Mouse (Mus musculus): ENCODE results near the gene Adamts6. TPM values are rescaled to one million over a fixed set of nuclear protein-coding genes. Genes with fewer than 3 reads are reported as not detected.
A peak's percentile ranks its signal among the peaks of the same experiment; 100 is the strongest.

Gene Adamts6
- 1.9 and 2.3 TPM in 2 replicates for polyA plus RNA-seq (2015; fragmentation: Nextera tagmentation; extraction: Ambion mirVana)

DNA sequence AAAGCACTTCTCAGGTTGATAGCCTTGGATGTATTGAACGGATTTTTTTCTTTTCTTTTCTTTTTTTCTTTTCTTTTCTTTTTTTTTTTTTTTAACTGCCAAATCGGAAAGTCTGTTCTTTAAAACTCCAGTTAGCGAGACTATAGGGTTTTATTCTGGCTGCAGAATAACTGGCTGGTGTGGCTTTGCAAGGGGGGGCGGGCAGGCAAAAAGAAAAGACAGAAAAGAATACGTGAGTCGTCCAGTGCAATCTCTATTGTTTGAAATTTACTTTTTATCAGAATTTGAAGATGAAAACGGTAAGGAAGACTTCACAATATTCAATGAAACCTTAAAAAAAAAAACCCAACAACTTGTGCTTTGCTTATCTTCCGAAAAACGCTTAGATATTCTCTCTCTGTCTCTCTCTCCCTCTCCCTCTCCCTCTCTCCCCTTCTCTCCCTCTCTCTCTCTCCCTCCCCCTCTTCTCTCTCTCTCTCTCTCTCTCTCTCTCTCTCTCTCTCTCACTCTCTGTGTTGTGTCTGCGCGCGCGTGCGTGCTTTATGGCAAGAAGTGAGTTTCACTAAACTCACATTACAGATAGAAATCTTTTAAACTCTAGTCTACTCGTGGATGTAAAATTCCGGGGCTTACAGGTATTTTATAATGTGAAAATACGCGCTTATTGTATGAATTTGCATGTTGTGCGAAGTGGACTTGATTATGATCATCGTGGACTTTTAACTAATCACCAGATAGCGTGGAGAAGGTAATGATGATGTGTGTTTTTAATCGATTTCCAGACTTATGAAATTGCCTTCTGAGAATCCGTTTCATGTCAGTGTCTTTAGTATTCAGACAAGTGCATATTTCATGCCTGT lies at the start of gene Adamts6:
Gene Adamts6 (plus strand): TSS at position 470 of the 860 bp plus-strand sequence.
- Histone ChIP-seq H3K4me2 (peak within 1 kb of the TSS; percentile 76), H3K27ac (peak within 1 kb of the TSS; percentile 88), H3K4me1 (peaks cover 23% of the 10 kb centered on the region; the same call in 1 of the 2 replicates), H3K27me3 (no peaks in the 10 kb centered on the region), H3K9ac (peak within 1 kb of the TSS; percentile 38), H3K4me3 (replicated peaks) (peak within 1 kb of the TSS; percentile 57), H3K36me3 (no peaks in the 10 kb centered on the region), H3K9me3 (replicated peaks) (no peaks in the 10 kb centered on the region)
- no peak for ATAC-seq (replicated peaks; ENCODE audit: low FRiP score)
- under 1% methylated on average over 23 of the region's 23 CpGs for WGBS

DNA sequence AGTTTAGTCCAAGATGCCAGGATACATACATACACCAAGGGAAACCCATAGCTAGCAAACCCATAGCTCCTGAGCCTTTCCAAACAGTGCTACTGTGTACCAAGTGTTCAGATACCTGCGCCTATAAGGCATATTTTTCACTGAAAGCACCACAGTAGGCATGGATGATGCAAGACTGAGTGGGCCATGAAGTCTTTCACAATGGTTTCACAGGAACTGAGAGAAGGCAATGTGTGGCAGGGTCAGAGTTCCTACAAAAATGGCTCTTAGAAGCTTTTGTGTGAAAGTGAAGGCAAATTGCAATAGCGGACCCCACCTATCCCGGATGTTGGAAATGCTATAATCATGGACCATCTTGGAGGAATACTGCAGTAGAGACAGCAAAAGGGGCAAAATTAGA lies 28.6 kb upstream of the Adamts6 start:
- no peak for ATAC-seq (replicated peaks; ENCODE audit: low FRiP score)
- Histone ChIP-seq H3K9me3 (replicated peaks) (no peaks in the 10 kb centered on the region), H3K36me3 (no peaks in the 10 kb centered on the region), H3K27ac (no peak overlapping the region), H3K27me3 (no peaks in the 10 kb centered on the region), H3K9ac (no peak overlapping the region), H3K4me2 (no peak overlapping the region), H3K4me1 (no peaks in the 10 kb centered on the region), H3K4me3 (replicated peaks) (no peak overlapping the region)
- 92% methylated on average over 3 of the region's 3 CpGs for WGBS

DNA sequence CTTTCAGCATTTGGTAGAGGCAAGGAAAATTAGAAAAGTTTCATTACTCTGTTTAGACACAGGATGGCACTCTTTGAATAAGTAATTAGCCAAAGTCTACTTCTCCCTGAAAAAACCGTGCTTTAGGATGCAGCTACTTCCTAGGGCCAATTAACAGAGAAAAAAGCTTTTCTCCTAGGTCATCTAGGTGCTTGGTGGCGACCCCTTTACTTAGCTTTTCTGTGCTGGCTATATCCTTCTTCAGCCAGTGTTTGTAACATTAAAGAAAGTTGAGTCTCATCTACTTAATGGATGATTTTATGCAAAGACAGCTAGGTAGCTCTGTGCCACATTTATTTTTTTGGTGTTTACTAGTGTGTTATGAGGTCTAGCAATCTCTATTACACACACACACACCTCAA lies 2.6 kb upstream of the Adamts6 start:
- Histone ChIP-seq H3K27ac (peak overlapping the region; percentile 88), H3K9me3 (replicated peaks) (no peaks in the 10 kb centered on the region), H3K36me3 (no peaks in the 10 kb centered on the region), H3K27me3 (no peaks in the 10 kb centered on the region), H3K4me1 (peaks cover 23% of the 10 kb centered on the region; the same call in 1 of the 2 replicates), H3K4me2 (peak overlapping the region; percentile 76; the same call in 1 of the 2 replicates), H3K4me3 (replicated peaks) (no peak overlapping the region), H3K9ac (no peak overlapping the region)
- 0 out of 2 replicates have a peak, but pooled peaks have one; percentile 31 for ATAC-seq (replicated peaks; ENCODE audit: low FRiP score)
- WGBS = 5% methylated on average over 2 of the region's 2 CpGs

DNA sequence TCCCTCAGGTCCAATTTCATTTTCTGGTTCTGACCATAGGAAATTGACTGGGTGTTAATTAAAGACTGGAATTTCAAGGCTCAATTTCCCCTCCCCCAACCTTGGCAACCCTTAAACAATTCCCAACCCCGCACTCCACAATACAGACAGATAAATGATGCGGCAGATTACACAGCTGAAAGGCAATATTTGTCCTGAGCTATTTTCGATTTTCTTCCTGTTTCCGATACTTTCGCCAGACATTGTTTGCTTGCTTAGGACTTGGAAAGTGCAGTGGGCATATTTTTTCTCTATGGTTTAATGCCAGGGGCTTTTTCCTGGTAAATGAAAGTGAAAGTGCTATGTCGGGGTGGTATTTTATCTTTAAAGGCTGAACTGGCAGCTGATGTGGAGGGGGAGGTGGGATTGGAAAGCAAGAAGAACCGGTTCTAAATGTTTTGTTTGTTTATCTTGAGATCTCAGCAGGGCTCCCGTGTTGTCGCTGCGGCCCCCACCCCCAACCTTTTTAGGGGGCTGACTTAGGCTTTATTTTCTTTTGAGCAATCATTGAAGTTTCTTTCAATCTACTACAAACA lies 1.8 kb upstream of the Adamts6 start:
- no peak for ATAC-seq (replicated peaks; ENCODE audit: low FRiP score)
- H3K4me1 ChIP-seq = peaks cover 23% of the 10 kb centered on the region; the same call in 1 of the 2 replicates
- no peaks in the 10 kb centered on the region for H3K9me3 ChIP-seq (replicated peaks)
- no peaks in the 10 kb centered on the region for H3K36me3 ChIP-seq
- no peaks in the 10 kb centered on the region for H3K27me3 ChIP-seq
- H3K4me2 ChIP-seq = peak overlapping the region; percentile 76
- H3K27ac ChIP-seq = peak overlapping the region; percentile 88
- H3K9ac ChIP-seq = peak overlapping the region; percentile 42; the same call in 1 of the 2 replicates
- peak overlapping the region; percentile 57 for H3K4me3 ChIP-seq (replicated peaks)
- WGBS = under 1% methylated on average over 10 of the region's 10 CpGs

DNA sequence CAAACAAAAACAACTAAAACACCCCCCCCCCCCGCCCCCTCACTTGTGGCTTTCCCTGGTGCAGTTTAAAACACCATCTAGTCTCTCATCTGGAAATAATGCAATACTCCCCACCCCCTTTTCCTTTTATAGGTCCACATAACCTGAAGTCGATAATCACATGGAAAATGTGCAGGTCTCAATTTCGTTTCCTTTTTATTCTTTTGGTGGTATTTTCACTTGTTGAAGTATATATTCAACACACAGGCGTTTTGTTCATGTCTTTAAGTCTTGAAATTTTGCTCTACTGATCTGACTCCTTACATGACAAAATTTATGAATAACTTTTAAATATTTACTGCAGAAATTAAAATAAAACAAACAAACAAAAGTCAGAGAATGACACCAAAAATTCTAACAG lies 1.3 kb upstream of the Adamts6 start:
- Histone ChIP-seq H3K4me2 (peak overlapping the region; percentile 76), H3K9me3 (replicated peaks) (no peaks in the 10 kb centered on the region), H3K27me3 (no peaks in the 10 kb centered on the region), H3K9ac (peak overlapping the region; percentile 42; the same call in 1 of the 2 replicates), H3K27ac (peak overlapping the region; percentile 88), H3K4me3 (replicated peaks) (peak overlapping the region; percentile 57), H3K4me1 (peaks cover 23% of the 10 kb centered on the region; the same call in 1 of the 2 replicates), H3K36me3 (no peaks in the 10 kb centered on the region)
- 2% methylated on average over 4 of the region's 4 CpGs for WGBS
- peak; percentile 9; the same call in 1 of the 2 replicates for ATAC-seq (replicated peaks; ENCODE audit: low FRiP score)

DNA sequence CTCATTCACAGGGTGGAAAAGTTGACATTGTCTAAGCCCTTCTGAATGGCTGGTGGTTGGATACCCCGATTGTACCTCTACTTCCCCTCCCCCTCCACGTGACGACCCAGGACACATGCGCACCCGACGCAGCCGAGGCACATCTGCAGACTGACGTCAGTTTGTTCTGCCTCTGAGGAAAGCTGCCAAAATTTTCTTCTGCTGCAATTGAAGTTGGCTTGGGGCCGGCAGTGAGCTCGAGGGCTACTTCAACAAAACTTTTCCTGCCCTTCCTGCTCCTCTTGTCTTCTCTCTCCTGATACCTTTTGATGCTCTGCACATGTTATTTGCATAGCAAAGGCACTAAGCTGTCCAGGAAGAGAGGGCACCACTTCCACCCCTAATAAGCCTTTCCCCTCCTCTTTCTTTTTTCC lies 732 bp upstream of the Adamts6 start:
- no peaks in the 10 kb centered on the region for H3K9me3 ChIP-seq (replicated peaks)
- peak; percentile 93 for ATAC-seq (replicated peaks; ENCODE audit: low FRiP score)
- WGBS = 0% methylated on average over 10 of the region's 10 CpGs
- H3K27ac ChIP-seq = peak overlapping the region; percentile 88
- no peaks in the 10 kb centered on the region for H3K27me3 ChIP-seq
- peak overlapping the region; percentile 38; the same call in 1 of the 2 replicates for H3K9ac ChIP-seq
- no peaks in the 10 kb centered on the region for H3K36me3 ChIP-seq
- peaks cover 23% of the 10 kb centered on the region; the same call in 1 of the 2 replicates for H3K4me1 ChIP-seq
- H3K4me3 ChIP-seq (replicated peaks) = peak overlapping the region; percentile 57
- H3K4me2 ChIP-seq = peak overlapping the region; percentile 76

DNA sequence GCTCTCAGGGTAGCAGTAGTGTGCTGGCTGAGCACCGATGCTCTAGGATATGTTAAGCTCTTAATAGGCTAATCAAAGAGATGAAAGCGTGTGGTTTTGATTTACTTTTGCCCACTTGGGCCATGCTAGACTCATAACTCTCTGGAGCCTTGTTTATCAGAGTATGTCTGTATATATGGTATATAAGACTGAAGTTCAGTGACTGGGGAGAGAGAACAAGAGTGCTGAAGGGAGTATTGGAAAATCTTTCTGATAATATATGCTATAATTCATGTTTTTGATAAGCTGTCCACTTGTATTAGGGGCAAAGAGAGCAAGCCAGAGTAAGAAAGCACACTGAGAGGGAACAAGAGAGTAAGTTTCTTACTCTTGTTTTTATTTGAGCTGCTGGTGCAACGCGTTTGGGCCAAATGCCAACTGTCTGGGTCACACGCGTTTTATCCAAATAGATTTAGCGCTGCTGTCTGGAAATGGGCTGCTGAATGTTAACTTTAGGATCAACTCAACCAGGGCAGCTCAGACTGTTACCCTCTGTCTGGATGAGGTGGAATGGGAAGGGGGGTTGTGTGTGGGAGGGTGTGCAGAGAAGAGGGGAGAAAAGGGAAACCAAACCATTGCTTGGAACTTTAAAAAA lies 708 bp downstream of the Adamts6 start:
- H3K4me1 ChIP-seq = peaks cover 23% of the 10 kb centered on the region; the same call in 1 of the 2 replicates
- H3K9me3 ChIP-seq (replicated peaks) = no peaks in the 10 kb centered on the region
- peak; percentile 46 for ATAC-seq (replicated peaks; ENCODE audit: low FRiP score)
- H3K27me3 ChIP-seq = no peaks in the 10 kb centered on the region
- peak overlapping the region; percentile 76 for H3K4me2 ChIP-seq
- peak overlapping the region; percentile 57 for H3K4me3 ChIP-seq (replicated peaks)
- no peaks in the 10 kb centered on the region for H3K36me3 ChIP-seq
- under 1% methylated on average over 7 of the region's 7 CpGs for WGBS
- H3K27ac ChIP-seq = peak overlapping the region; percentile 88
- peak overlapping the region; percentile 31 for H3K9ac ChIP-seq

DNA sequence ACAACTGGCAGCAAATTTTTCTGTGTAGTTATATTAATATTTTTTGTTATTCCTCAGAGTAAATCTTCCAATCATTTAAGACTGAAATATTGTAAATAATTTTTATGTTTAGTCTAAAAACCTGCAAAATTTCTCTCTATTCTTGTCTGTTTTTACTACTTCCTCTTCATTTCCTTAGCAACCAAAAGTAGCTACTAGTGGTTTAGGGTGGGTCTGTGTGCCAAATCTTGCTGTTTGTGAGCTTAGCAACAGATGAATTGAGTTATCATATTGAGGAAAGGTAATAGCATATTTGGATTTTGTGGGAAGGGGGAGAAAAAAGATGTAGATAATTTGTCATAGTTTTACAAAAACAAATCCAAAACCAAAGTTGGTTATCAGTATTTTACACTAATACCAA lies 1.5 kb downstream of the Adamts6 start:
- H3K4me3 ChIP-seq (replicated peaks) = no peak overlapping the region
- H3K4me1 ChIP-seq = peaks cover 23% of the 10 kb centered on the region; the same call in 1 of the 2 replicates
- H3K36me3 ChIP-seq = no peaks in the 10 kb centered on the region
- H3K9ac ChIP-seq = no peak overlapping the region
- no peak overlapping the region for H3K27ac ChIP-seq
- no peak for ATAC-seq (replicated peaks; ENCODE audit: low FRiP score)
- no peaks in the 10 kb centered on the region for H3K9me3 ChIP-seq (replicated peaks)
- H3K27me3 ChIP-seq = no peaks in the 10 kb centered on the region
- peak overlapping the region; percentile 76; the same call in 1 of the 2 replicates for H3K4me2 ChIP-seq

DNA sequence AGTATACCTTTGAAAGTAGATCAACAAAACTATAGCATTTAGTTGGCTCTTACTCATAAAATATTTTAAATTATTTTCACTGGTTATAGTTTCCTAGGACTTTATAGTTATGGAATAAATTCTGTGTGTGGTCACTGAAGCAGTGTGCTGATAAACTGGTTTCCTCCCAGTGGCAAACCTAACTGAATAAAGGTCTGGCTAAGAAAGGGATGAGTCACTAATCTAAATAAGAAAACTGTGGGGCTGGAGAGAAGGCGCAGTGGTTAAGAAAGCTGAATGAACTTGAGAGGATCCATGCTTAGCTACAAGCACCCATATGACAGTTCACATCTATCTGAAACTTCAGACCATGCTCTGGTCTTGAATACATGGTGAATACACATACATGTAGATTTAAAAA lies 7.8 kb downstream of the Adamts6 start:
- no peak overlapping the region for H3K4me3 ChIP-seq (replicated peaks)
- H3K27ac ChIP-seq = no peak overlapping the region
- no peaks in the 10 kb centered on the region for H3K4me1 ChIP-seq
- no peak overlapping the region for H3K9ac ChIP-seq
- H3K4me2 ChIP-seq = no peak overlapping the region
- H3K36me3 ChIP-seq = no peaks in the 10 kb centered on the region
- ATAC-seq (replicated peaks; ENCODE audit: low FRiP score) = no peak
- H3K9me3 ChIP-seq (replicated peaks) = no peaks in the 10 kb centered on the region
- no peaks in the 10 kb centered on the region for H3K27me3 ChIP-seq
- 100% methylated on average over 1 of the region's 1 CpGs for WGBS

DNA sequence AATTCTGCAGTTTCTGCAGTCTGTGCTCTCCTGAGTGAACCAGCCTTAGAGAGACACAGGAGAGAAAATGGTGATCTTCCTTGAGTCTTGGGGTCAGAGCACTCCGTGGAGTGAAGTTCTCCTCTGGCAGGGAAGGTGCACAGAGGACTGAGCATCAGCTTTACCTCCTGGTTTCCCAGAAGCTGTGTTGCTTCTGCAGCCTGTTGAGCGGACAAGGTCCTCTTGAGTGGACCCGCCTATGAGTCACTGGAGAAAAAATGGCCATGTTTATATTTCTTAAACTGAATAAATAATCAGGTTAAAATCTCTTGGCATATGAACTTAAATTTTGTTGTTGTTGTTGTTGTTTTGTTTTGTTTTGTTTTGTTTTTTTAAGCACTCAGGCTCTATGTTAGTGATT lies 41.7 kb downstream of the Adamts6 start:
- Histone ChIP-seq H3K36me3 (no peaks in the 10 kb centered on the region), H3K27me3 (no peaks in the 10 kb centered on the region), H3K27ac (peak overlapping the region; percentile 66), H3K4me1 (peaks cover 12% of the 10 kb centered on the region), H3K4me3 (replicated peaks) (no peak overlapping the region), H3K9me3 (replicated peaks) (no peaks in the 10 kb centered on the region), H3K4me2 (no peak overlapping the region), H3K9ac (no peak overlapping the region)
- ATAC-seq (replicated peaks; ENCODE audit: low FRiP score) = peak; percentile 25; the same call in 1 of the 2 replicates
- 87% methylated on average over 3 of the region's 3 CpGs for WGBS

DNA sequence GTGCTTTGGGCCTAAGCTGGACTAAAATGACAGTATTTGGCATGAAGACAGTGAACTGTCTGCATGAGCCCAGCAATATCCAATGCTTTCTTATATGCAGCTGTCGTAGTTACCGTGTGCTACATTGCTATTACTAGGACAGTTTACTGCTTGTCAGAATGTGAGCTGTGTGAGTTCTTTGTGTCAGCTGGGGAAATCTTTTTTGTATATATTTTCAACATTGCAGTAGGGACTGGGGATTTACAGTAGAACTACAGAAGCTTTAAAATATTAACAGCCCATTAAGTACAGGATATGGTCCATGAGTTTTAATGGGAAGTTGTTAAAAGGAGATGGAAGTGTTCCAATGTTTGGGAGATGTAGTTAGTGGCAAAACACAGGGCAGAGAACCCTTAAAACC lies 42.1 kb downstream of the Adamts6 start:
- Histone ChIP-seq H3K4me1 (peaks cover 12% of the 10 kb centered on the region), H3K27ac (peak overlapping the region; percentile 66), H3K27me3 (no peaks in the 10 kb centered on the region), H3K9ac (no peak overlapping the region), H3K4me2 (no peak overlapping the region), H3K4me3 (replicated peaks) (no peak overlapping the region), H3K9me3 (replicated peaks) (no peaks in the 10 kb centered on the region), H3K36me3 (no peaks in the 10 kb centered on the region)
- peak; percentile 78 for ATAC-seq (replicated peaks; ENCODE audit: low FRiP score)
- WGBS = 47% methylated on average over 2 of the region's 2 CpGs

DNA sequence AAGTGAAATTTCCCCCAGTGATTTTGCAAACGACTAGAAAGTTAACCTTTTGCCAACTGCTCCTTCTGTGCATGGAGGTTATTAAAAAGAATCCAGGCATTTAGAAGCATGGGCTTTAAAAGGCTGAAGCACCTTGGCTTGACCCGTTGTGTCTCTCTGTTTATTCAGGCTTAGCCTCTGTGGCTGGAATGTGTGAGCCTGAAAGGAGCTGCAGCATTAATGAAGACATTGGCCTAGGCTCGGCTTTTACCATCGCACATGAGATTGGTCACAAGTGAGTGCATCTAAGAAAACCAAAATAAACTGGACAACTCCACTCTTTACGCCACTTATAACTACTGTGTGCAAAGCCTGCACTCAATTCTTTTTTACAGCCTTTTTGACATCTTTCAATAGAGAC lies 65.0 kb downstream of the Adamts6 start:
- no peak for ATAC-seq (replicated peaks; ENCODE audit: low FRiP score)
- Histone ChIP-seq H3K4me1 (no peaks in the 10 kb centered on the region), H3K4me2 (no peak overlapping the region), H3K36me3 (no peaks in the 10 kb centered on the region), H3K27me3 (no peaks in the 10 kb centered on the region), H3K9ac (no peak overlapping the region), H3K4me3 (replicated peaks) (no peak overlapping the region), H3K27ac (no peak overlapping the region), H3K9me3 (replicated peaks) (no peaks in the 10 kb centered on the region)
- WGBS = 40% methylated on average over 5 of the region's 5 CpGs
